Mouse (Mus musculus): ENCODE data around the gene Nfs1. TPM values are rescaled to one million over a fixed set of nuclear protein-coding genes. Genes with fewer than 3 reads are reported as not detected.

Nfs1 gene
- total and polyA plus RNA-seq, 3 experiments = 51.3 to 72.1 (median 58.6) TPM

GRCm38 (mm10) chr2:156087391-156088110 is 56.4 kb downstream of the Nfs1 start:
- Histone ChIP-seq H3K27ac (ENCODE audit: insufficient read depth, low read depth) (no peak overlapping the region), H3K36me3 (replicated peaks in 1 of 2; ENCODE audit: control insufficient read depth in 1 of 2, insufficient read depth in 1 of 2, low read length in 1 of 2) (peaks cover 6 to 36% of the 10 kb centered on the region in 2 experiments), H3K4me3 (replicated peaks in 1 of 3; ENCODE audit: low read depth in 2 of 3, low read length in 2 of 3, poor library complexity in 1 of 3) (no peak overlapping the region), H3K27me3 (replicated peaks) (no peaks in the 10 kb centered on the region), H3K4me2 (ENCODE audit: insufficient read depth, low read depth, poor library complexity, severe bottlenecking) (no peak overlapping the region), H3K9me3 (replicated peaks; ENCODE audit: low read length) (no peaks in the 10 kb centered on the region), H3K79me2 (replicated peaks; ENCODE audit: control insufficient read depth, extremely low read depth, insufficient read depth, poor library complexity, severe bottlenecking) (0 out of 2 replicates have a peak, but pooled peaks cover 1% of the 10 kb centered on the region), H3K9ac (ENCODE audit: insufficient read depth, low read depth) (no peak overlapping the region), H3K4me1 (ENCODE audit: control insufficient read depth in 1 of 2, insufficient read depth in 2 of 2) (peaks cover 4 to 8% of the 10 kb centered on the region in 2 experiments; a peak in 2 of 4 replicates)
- dilution Hi-C loops (cut with MboI; ENCODE audit: extremely low pct_ligation_motif_present, extremely low pct_unique_long_range_greater_than_20kb, low sequenced_read_pairs) = no loop called here
- DNase-seq (ENCODE audit: extremely low read depth) = no peak
- in situ Hi-C loops (cut with MboI; ENCODE audit: low pct_ligation_motif_present, low pct_unique_long_range_greater_than_20kb, low sequenced_read_pairs) = no loop called here
- TF ChIP-seq MAZ (IDR thresholded peaks at IDR 0.05; ENCODE audit: low read depth, low read length) = no peak
- TF ChIP-seq JUND (conservative IDR thresholded peaks at IDR 0.05; ENCODE audit: low read depth, low read length) = no peak

- dilution Hi-C loops (cut with MboI; ENCODE audit: extremely low pct_ligation_motif_present, extremely low pct_unique_long_range_greater_than_20kb, low sequenced_read_pairs) = no loop called here
- Histone ChIP-seq H3K4me2 (ENCODE audit: insufficient read depth, low read depth, poor library complexity, severe bottlenecking) (no peak overlapping the region), H3K4me3 (replicated peaks in 1 of 3; ENCODE audit: low read depth in 2 of 3, low read length in 2 of 3, poor library complexity in 1 of 3) (no peak overlapping the region), H3K27ac (ENCODE audit: insufficient read depth, low read depth) (no peak overlapping the region), H3K27me3 (replicated peaks) (no peaks in the 10 kb centered on the region), H3K4me1 (ENCODE audit: control insufficient read depth in 1 of 2, insufficient read depth in 2 of 2) (no peaks in the 10 kb centered on the region), H3K9ac (ENCODE audit: insufficient read depth, low read depth) (no peak overlapping the region), H3K9me3 (replicated peaks; ENCODE audit: low read length) (no peaks in the 10 kb centered on the region), H3K36me3 (replicated peaks in 1 of 2; ENCODE audit: control insufficient read depth in 1 of 2, insufficient read depth in 1 of 2, low read length in 1 of 2) (peaks cover 3 to 22% of the 10 kb centered on the region in 2 experiments), H3K79me2 (replicated peaks; ENCODE audit: control insufficient read depth, extremely low read depth, insufficient read depth, poor library complexity, severe bottlenecking) (0 out of 2 replicates have a peak, but pooled peaks cover 1% of the 10 kb centered on the region)
- TF ChIP-seq USF2 (conservative IDR thresholded peaks at IDR 0.05; ENCODE audit: low read depth, low read length) (no peak), NELFE (IDR thresholded peaks at IDR 0.05; ENCODE audit: low read depth, low read length) (no peak)
- DNase-seq (ENCODE audit: extremely low read depth) = no peak
- in situ Hi-C loops (cut with MboI; ENCODE audit: low pct_ligation_motif_present, low pct_unique_long_range_greater_than_20kb, low sequenced_read_pairs) = no loop called here
Measured at GRCm38 (mm10) chr2:156084541-156084940, 59.4 kb downstream of the Nfs1 start.

GRCm38 (mm10) chr2:156080391-156080790 is 63.6 kb downstream of the Nfs1 start:
- Histone ChIP-seq H3K79me2 (replicated peaks; ENCODE audit: control insufficient read depth, extremely low read depth, insufficient read depth, poor library complexity, severe bottlenecking) (no peaks in the 10 kb centered on the region), H3K4me3 (replicated peaks in 1 of 3; ENCODE audit: low read depth in 2 of 3, low read length in 2 of 3, poor library complexity in 1 of 3) (no peak overlapping the region), H3K4me1 (ENCODE audit: control insufficient read depth in 1 of 2, insufficient read depth in 2 of 2) (no peaks in the 10 kb centered on the region), H3K4me2 (ENCODE audit: insufficient read depth, low read depth, poor library complexity, severe bottlenecking) (no peak overlapping the region), H3K27me3 (replicated peaks) (no peaks in the 10 kb centered on the region), H3K9ac (ENCODE audit: insufficient read depth, low read depth) (no peak overlapping the region), H3K27ac (ENCODE audit: insufficient read depth, low read depth) (no peak overlapping the region), H3K9me3 (replicated peaks; ENCODE audit: low read length) (no peaks in the 10 kb centered on the region), H3K36me3 (replicated peaks in 1 of 2; ENCODE audit: control insufficient read depth in 1 of 2, insufficient read depth in 1 of 2, low read length in 1 of 2) (peaks cover 36 to 51% of the 10 kb centered on the region in 2 experiments)
- no peak for TF ChIP-seq ETS1 (conservative IDR thresholded peaks at IDR 0.05; ENCODE audit: low read depth, low read length)
- no peak for TF ChIP-seq E2F4 (IDR thresholded peaks at IDR 0.05; ENCODE audit: insufficient replicate concordance, low read depth, low read length)
- no peak for TF ChIP-seq USF2 (conservative IDR thresholded peaks at IDR 0.05; ENCODE audit: low read depth, low read length)
- TF ChIP-seq USF1 (IDR thresholded peaks at IDR 0.05; ENCODE audit: low read depth, low read length) = no peak
- no peak for TF ChIP-seq NELFE (IDR thresholded peaks at IDR 0.05; ENCODE audit: low read depth, low read length)
- TF ChIP-seq CHD1 (IDR thresholded peaks at IDR 0.05; ENCODE audit: low read depth, low read length) = no peak
- TF ChIP-seq POLR2AphosphoS2 (IDR thresholded peaks at IDR 0.05; ENCODE audit: low read depth, low read length) = no peak
- TF ChIP-seq JUN (IDR thresholded peaks at IDR 0.05; ENCODE audit: insufficient read depth, low read depth, low read length) = no peak
- TF ChIP-seq SIN3A (IDR thresholded peaks at IDR 0.05; ENCODE audit: low read length) = no peak
- dilution Hi-C loops (cut with MboI; ENCODE audit: extremely low pct_ligation_motif_present, extremely low pct_unique_long_range_greater_than_20kb, low sequenced_read_pairs) = no loop called here
- DNase-seq (ENCODE audit: extremely low read depth) = no peak
- in situ Hi-C loops (cut with MboI; ENCODE audit: low pct_ligation_motif_present, low pct_unique_long_range_greater_than_20kb, low sequenced_read_pairs) = no loop called here

All from CH12.LX (cell line).